Mouse (Mus musculus) CD8-positive naive resting alpha-beta T cell, adult 2 months (primary cell): ENCODE data around the gene Hmgcs1.

ENCODE experiments used
- DNase-seq, 2 experiments: peaks; one replicate each; pipeline ENCODE4 v3.0.0; 2022; ENCODE audit warnings: low read depth in 2 of 2, low spot score in 2 of 2

Gene Hmgcs1

DNA sequence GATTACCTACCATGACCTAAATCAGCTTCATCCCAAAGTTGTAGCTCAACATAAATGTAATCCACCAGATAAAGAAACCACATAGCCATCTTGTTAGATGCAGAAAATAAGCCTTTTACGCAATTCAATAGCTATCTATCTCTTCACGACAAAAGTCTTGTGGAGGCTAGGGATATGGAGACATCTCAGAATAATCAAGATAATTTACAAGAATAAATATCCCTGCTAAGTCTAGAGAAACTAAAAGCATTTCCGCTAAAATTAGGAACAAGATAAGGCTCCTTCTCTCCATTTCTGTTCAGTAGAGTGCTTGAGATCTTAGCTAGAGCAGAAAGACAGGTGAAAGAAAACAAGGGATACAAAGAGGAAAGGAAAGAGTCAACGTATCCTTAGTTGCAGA lies 56.8 kb downstream of the Hmgcs1 start:
- no peak for DNase-seq

DNA sequence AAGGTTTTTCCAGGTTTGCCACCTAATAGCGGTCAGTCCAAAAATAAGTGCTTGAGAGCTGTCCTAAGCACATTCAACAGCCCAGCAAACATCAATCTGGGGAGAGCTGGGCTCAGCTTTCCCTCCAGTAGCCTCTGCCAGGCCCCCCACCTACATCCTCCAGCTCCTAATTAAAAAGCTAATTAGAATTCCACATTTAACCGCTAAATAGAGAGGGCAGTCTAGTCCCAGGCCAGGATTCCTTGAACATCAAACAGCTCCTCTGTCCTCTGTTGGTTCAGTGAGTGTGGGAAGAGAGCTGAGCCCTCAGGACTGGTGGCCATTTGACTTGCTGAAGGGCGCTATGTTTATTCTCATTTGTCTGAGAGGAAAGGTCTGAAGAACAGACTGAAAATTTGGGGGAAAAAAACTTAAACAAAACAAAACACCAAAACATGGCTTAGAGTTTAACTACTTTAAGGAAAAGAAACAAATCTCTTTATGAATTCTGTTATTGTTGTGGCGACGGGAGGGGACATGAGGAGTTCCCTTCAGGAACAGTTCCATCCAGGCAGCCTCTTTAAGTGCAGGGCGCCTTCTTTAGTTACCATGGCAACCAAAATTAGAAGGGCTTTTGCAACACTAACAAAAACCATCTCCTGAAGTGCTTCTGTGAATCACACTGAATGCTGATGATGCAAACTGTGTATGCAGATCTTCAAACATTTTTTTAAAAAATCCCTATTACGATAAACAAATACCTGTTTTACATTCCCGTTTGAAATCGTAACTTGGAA lies 63.9 kb downstream of the Hmgcs1 start:
- no peak for DNase-seq

DNA sequence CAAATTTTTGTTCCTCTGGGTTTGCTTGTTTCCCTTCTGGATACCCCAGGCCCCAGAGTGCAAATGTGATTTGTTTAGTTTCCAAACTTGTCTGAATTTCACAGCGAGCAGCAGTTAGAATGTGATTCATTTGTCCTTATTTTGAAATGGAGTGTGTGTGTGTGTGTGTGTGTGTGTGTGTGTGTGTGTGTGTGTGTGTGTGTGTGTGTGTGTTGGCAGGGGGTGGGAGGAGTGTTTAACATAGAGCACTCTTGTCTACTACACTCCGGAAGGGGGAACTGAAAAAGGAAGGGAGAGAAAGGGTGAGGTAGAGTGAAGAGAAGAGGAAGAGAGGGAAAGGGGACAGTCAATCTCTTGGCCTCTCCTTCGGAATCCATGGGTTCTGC lies 64.4 kb downstream of the Hmgcs1 start:
- no peak for DNase-seq

DNA sequence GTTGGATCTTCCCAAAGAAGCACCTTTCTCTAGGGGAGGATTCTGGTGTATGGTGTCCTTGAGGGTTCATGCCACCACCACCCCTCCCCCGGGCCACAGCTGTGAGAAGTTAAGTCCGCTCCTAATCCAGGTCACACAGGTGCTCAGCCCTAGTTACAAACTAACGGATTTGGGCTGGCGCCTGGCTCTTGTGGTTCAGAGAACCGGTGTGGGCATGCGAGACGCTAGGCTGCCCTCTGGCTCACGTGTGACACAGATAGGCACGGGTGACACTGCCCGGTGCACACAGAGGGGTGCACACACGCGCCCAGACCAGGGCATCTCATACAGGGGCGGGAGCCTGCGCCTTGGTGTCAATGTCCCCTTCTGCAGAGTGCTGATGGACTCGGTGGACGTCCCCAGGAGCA lies 65.0 kb downstream of the Hmgcs1 start:
- peak in 1 of 2 experiments; percentile 11 for DNase-seq

DNA sequence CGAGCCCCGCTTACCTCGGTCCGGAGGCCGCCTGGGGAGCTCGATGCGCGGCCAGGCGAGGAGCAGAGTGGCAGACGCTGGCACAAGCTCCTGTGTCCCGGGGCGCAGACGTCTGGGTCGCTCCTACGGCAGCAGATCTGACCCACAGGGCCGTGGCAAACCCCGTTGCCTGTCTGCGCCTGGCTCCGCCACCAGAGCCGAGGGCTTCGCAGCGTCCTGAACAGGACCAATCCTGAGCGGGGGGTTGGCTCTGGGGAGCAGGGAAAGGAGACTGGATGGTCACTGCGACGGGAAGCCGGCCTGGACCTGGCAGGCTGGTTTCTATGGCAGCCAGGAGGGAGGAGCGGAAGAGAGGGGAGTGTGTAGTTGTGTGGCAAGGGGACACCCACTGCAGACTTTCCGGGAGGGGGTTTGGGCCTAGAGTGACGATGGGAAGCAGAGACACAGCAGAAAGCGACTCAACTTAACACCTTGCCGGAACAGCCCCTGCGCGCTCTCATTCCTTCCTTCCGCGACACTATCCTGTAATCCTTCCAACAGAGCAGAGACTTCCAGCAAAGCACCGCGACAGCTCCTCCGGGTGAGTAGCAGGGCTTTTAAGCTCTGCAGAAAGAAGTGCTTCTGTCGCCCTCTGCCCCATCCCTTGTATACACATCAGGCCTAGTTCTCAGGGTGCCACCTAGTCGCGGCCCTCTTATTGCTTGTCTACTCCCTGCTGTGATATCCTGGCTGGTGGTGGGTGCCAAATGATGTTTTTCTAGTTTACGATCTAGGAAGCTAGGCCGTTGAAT lies 65.7 kb downstream of the Hmgcs1 start, which contains the start of gene Nim1k:
Nim1k (minus strand) TSS at position 202 of the 791 bp plus-strand sequence.
- DNase-seq, result peak; percentile 48 to 49

DNA sequence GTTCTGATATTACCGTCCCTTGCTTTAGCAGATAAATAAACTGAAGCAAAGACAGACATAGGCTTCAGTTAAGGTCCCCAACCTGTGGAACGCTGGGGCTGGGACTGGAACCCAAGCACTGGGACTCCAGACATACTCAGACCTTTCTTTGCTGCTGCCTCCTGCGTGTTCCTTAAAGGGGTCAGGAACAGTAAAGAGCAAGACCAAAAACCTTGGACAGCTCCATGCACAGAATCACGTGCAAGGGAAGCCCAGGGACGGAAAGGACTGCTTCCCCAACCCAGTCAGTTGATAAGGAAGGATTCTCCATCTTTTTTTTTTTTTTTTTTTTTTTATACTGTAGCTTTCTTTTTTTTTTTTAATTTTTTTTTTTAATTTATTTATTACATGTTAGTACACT lies 66.7 kb downstream of the Hmgcs1 start:
- no peak for DNase-seq
